Mouse (Mus musculus): ENCODE measurements around the gene Lrrc71. TPM values are rescaled to one million over a fixed set of nuclear protein-coding genes. Genes with fewer than 3 reads are reported as not detected.

The Lrrc71 gene
- polyA plus RNA-seq, 1 experiment = not detected

- no peak for TF ChIP-seq CTCF (IDR thresholded peaks at IDR 0.05; ENCODE audit: insufficient read depth, low read depth, low read length)
- no peak for TF ChIP-seq POLR2A (IDR thresholded peaks at IDR 0.05; ENCODE audit: insufficient read depth, low read depth, low read length)
- WGBS = 90% methylated on average over 25 of the region's 25 CpGs
Measured at GRCm38 (mm10) chr3:87783282-87784023, 35.0 kb upstream of the Lrrc71 start.

GRCm38 (mm10) chr3:87779086-87779485, 30.7 kb upstream of the Lrrc71 start:
- Histone ChIP-seq H3K4me1 (ENCODE audit: control insufficient read depth, insufficient read depth, low read length) (peaks cover 3% of the 10 kb centered on the region; the same call in 1 of the 2 replicates), H3K27ac (ENCODE audit: insufficient read depth, low read depth, low read length) (no peak overlapping the region)
- WGBS = 65% methylated on average over 2 of the region's 2 CpGs

More at GRCm38 (mm10) chr3:87783282-87784023, 35.0 kb upstream of the Lrrc71 start:
- no peak overlapping the region for H3K4me3 ChIP-seq (ENCODE audit: insufficient read depth, low read depth, low read length)
- no peak overlapping the region for H3K27ac ChIP-seq (ENCODE audit: insufficient read depth, low read depth, low read length)
- peaks cover 4% of the 10 kb centered on the region; the same call in 1 of the 2 replicates for H3K4me1 ChIP-seq (ENCODE audit: control insufficient read depth, insufficient read depth, low read length)

GRCm38 (mm10) chr3:87778283-87778682, 29.9 kb upstream of the Lrrc71 start:
- H3K4me1 ChIP-seq (ENCODE audit: control insufficient read depth, insufficient read depth, low read length) = peaks cover 3% of the 10 kb centered on the region; the same call in 1 of the 2 replicates
- H3K4me3 ChIP-seq (ENCODE audit: insufficient read depth, low read depth, low read length) = no peak overlapping the region
- no peak for TF ChIP-seq CTCF (IDR thresholded peaks at IDR 0.05; ENCODE audit: insufficient read depth, low read depth, low read length)
- no peak for TF ChIP-seq POLR2A (IDR thresholded peaks at IDR 0.05; ENCODE audit: insufficient read depth, low read depth, low read length)
- no peak overlapping the region for H3K27ac ChIP-seq (ENCODE audit: insufficient read depth, low read depth, low read length)
- WGBS = 62% methylated on average over 23 of the region's 23 CpGs

More at GRCm38 (mm10) chr3:87779086-87779485, 30.7 kb upstream of the Lrrc71 start:
- no peak for TF ChIP-seq POLR2A (IDR thresholded peaks at IDR 0.05; ENCODE audit: insufficient read depth, low read depth, low read length)
- TF ChIP-seq CTCF (IDR thresholded peaks at IDR 0.05; ENCODE audit: insufficient read depth, low read depth, low read length) = no peak
- H3K4me3 ChIP-seq (ENCODE audit: insufficient read depth, low read depth, low read length) = no peak overlapping the region

GRCm38 (mm10) chr3:87771088-87771487, 22.7 kb upstream of the Lrrc71 start:
- H3K27ac ChIP-seq (ENCODE audit: insufficient read depth, low read depth, low read length) = no peak overlapping the region
- peaks cover 5% of the 10 kb centered on the region for H3K4me1 ChIP-seq (ENCODE audit: control insufficient read depth, insufficient read depth, low read length)
- WGBS = 71% methylated on average over 6 of the region's 6 CpGs
- H3K4me3 ChIP-seq (ENCODE audit: insufficient read depth, low read depth, low read length) = no peak overlapping the region
- TF ChIP-seq POLR2A (IDR thresholded peaks at IDR 0.05; ENCODE audit: insufficient read depth, low read depth, low read length) (no peak), CTCF (IDR thresholded peaks at IDR 0.05; ENCODE audit: insufficient read depth, low read depth, low read length) (no peak)

- H3K27ac ChIP-seq (ENCODE audit: insufficient read depth, low read depth, low read length) = no peak overlapping the region
- TF ChIP-seq POLR2A (IDR thresholded peaks at IDR 0.05; ENCODE audit: insufficient read depth, low read depth, low read length) (no peak), CTCF (IDR thresholded peaks at IDR 0.05; ENCODE audit: insufficient read depth, low read depth, low read length) (no peak)
- WGBS = 4% methylated on average over 4 of the region's 4 CpGs
Measured at GRCm38 (mm10) chr3:87770280-87770679, 21.9 kb upstream of the Lrrc71 start.

GRCm38 (mm10) chr3:87769506-87769905, 21.1 kb upstream of the Lrrc71 start:
- peaks cover 6% of the 10 kb centered on the region for H3K4me1 ChIP-seq (ENCODE audit: control insufficient read depth, insufficient read depth, low read length)
- H3K4me3 ChIP-seq (ENCODE audit: insufficient read depth, low read depth, low read length) = no peak overlapping the region
- 90% methylated on average over 8 of the region's 8 CpGs for WGBS
- H3K27ac ChIP-seq (ENCODE audit: insufficient read depth, low read depth, low read length) = no peak overlapping the region
- TF ChIP-seq CTCF (IDR thresholded peaks at IDR 0.05; ENCODE audit: insufficient read depth, low read depth, low read length) = no peak
- no peak for TF ChIP-seq POLR2A (IDR thresholded peaks at IDR 0.05; ENCODE audit: insufficient read depth, low read depth, low read length)

More at GRCm38 (mm10) chr3:87770280-87770679, 21.9 kb upstream of the Lrrc71 start:
- H3K4me1 ChIP-seq (ENCODE audit: control insufficient read depth, insufficient read depth, low read length) = peaks cover 5% of the 10 kb centered on the region
- H3K4me3 ChIP-seq (ENCODE audit: insufficient read depth, low read depth, low read length) = no peak overlapping the region

- peak; percentile 84 for TF ChIP-seq CTCF (IDR thresholded peaks at IDR 0.05; ENCODE audit: insufficient read depth, low read depth, low read length)
- TF ChIP-seq POLR2A (IDR thresholded peaks at IDR 0.05; ENCODE audit: insufficient read depth, low read depth, low read length) = no peak
- H3K4me3 ChIP-seq (ENCODE audit: insufficient read depth, low read depth, low read length) = peak overlapping the region; percentile 35
- no peak overlapping the region for H3K27ac ChIP-seq (ENCODE audit: insufficient read depth, low read depth, low read length)
- WGBS = 3% methylated on average over 37 of the region's 37 CpGs
- peaks cover 11% of the 10 kb centered on the region for H3K4me1 ChIP-seq (ENCODE audit: control insufficient read depth, insufficient read depth, low read length)
Measured at GRCm38 (mm10) chr3:87768844-87769243, 20.4 kb upstream of the Lrrc71 start.

GRCm38 (mm10) chr3:87768431-87768830, 20.0 kb upstream of the Lrrc71 start:
- H3K4me1 ChIP-seq (ENCODE audit: control insufficient read depth, insufficient read depth, low read length) = peaks cover 14% of the 10 kb centered on the region
- WGBS = 68% methylated on average over 6 of the region's 6 CpGs
- TF ChIP-seq POLR2A (IDR thresholded peaks at IDR 0.05; ENCODE audit: insufficient read depth, low read depth, low read length) = no peak
- TF ChIP-seq CTCF (IDR thresholded peaks at IDR 0.05; ENCODE audit: insufficient read depth, low read depth, low read length) = no peak
- H3K4me3 ChIP-seq (ENCODE audit: insufficient read depth, low read depth, low read length) = peak overlapping the region; percentile 35
- H3K27ac ChIP-seq (ENCODE audit: insufficient read depth, low read depth, low read length) = no peak overlapping the region

GRCm38 (mm10) chr3:87767764-87768163, 19.3 kb upstream of the Lrrc71 start:
- 86% methylated on average over 8 of the region's 8 CpGs for WGBS
- H3K27ac ChIP-seq (ENCODE audit: insufficient read depth, low read depth, low read length) = no peak overlapping the region
- TF ChIP-seq CTCF (IDR thresholded peaks at IDR 0.05; ENCODE audit: insufficient read depth, low read depth, low read length) (no peak), POLR2A (IDR thresholded peaks at IDR 0.05; ENCODE audit: insufficient read depth, low read depth, low read length) (no peak)
- peaks cover 15% of the 10 kb centered on the region for H3K4me1 ChIP-seq (ENCODE audit: control insufficient read depth, insufficient read depth, low read length)
- 0 out of 2 replicates have a peak overlapping the region, but pooled peaks have one; percentile 5 for H3K4me3 ChIP-seq (ENCODE audit: insufficient read depth, low read depth, low read length)
